Mouse (Mus musculus) liver, adult 2 months (tissue): ENCODE results near the gene Gm21304.
"Not testable (repeated sequence)": the region's sequence is repeated elsewhere in the genome, so short reads cannot be mapped to it uniquely, and the experiment has no call there.

ENCODE experiments used
- CTCF ChIP-seq: fragments of 200-500 bp; IDR thresholded peaks from 2 replicates; pipeline ENCODE4 v1.5.1; 2011; ENCODE audit warnings: low read depth, low read length, control low read depth
- POLR2A ChIP-seq: fragments of 200-500 bp; IDR thresholded peaks from 2 replicates; pipeline ENCODE4 v1.6.1; 2011; ENCODE audit warnings: low read length, control low read depth; ENCODE audit not compliant: insufficient read depth; ENCODE audit errors: extremely low read depth

DNA sequence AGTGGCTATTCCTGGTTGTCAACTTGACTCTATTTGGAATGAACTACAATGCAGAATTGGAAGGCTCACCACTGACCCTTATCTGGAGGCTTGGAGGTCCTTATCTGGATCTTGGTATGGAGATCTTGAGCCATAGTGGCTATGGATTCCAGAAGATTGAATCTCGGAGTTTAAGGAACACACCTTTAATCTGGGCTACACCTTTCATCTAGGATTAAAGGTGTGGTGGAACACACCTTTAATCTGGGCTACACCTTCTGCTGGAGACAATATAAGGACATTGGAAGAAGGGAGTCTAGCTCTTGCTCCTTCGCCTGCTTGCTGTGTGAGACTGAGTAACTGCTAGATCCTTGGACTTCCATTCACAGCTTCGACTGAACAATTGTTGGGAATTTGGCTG is 16.9 kb downstream of the Gm21304 start, which contains the start of gene Gm20765:
- not testable (repeated sequence) for TF ChIP-seq POLR2A, CTCF
